Mouse (Mus musculus) kidney, adult 8-10 months (tissue): ENCODE measurements at regions not wholly inside any gene's neighbourhood (a gene's known extent, or its start where the extent isn't known, plus 50 kb on each side); places are given as distances from the start of the nearest gene placed in this dataset.
A peak's percentile ranks its signal among the peaks of the same experiment; 100 is the strongest.

Source experiments
- DNase-seq, 2 experiments: peaks; one replicate each; pipeline ENCODE4 v3.0.0; 2022

GRCm38 (mm10) chr8:89903346-89903745 lies 444.8 kb downstream of the Tox3 start:
- DNase-seq: no peak

GRCm38 (mm10) chr8:89872768-89873167 lies 475.4 kb downstream of the Tox3 start:
- no peak for DNase-seq

GRCm38 (mm10) chr8:89871966-89872365 lies 476.2 kb downstream of the Tox3 start:
- peak in 1 of 2 experiments; percentile 36 for DNase-seq

GRCm38 (mm10) chr8:89859813-89860212 lies 488.3 kb downstream of the Tox3 start:
- DNase-seq: no peak

GRCm38 (mm10) chr8:89858706-89859385 lies 489.3 kb downstream of the Tox3 start:
- DNase-seq: no peak

- DNase-seq: no peak
Observed at GRCm38 (mm10) chr8:89855556-89855955, 492.6 kb downstream of the Tox3 start.

- peak; percentile 36 to 41 for DNase-seq
Observed at GRCm38 (mm10) chr8:89850209-89850796, 497.8 kb downstream of the Tox3 start.

GRCm38 (mm10) chr8:89849416-89850208 lies 498.5 kb downstream of the Tox3 start:
- DNase-seq: peak; percentile 6 to 41

- no peak for DNase-seq
Observed at GRCm38 (mm10) chr8:89838494-89838893, 509.6 kb downstream of the Tox3 start.

- no peak for DNase-seq
Observed at GRCm38 (mm10) chr8:89833715-89834114, 514.4 kb downstream of the Tox3 start.

GRCm38 (mm10) chr8:89824586-89824985 lies 523.6 kb downstream of the Tox3 start:
- DNase-seq: no peak

GRCm38 (mm10) chr8:89823631-89824030 lies 524.5 kb downstream of the Tox3 start:
- no peak for DNase-seq

- DNase-seq: no peak
Observed at GRCm38 (mm10) chr8:89812036-89812711, 536.0 kb downstream of the Tox3 start.

- DNase-seq: peak in 1 of 2 experiments; percentile 6
Observed at GRCm38 (mm10) chr8:89788296-89788695, 559.8 kb downstream of the Tox3 start.

GRCm38 (mm10) chr8:89787050-89787905 lies 560.9 kb downstream of the Tox3 start:
- peak; percentile 40 to 55 for DNase-seq

- peak; percentile 64 to 83 for DNase-seq
Observed at GRCm38 (mm10) chr8:89785011-89785410, 563.1 kb downstream of the Tox3 start.

- no peak for DNase-seq
Observed at GRCm38 (mm10) chr8:89783311-89783710, 564.8 kb downstream of the Tox3 start.

- DNase-seq: no peak
Observed at GRCm38 (mm10) chr8:89766387-89766786, 581.8 kb downstream of the Tox3 start.

- DNase-seq: no peak
Observed at GRCm38 (mm10) chr8:89759531-89759930, 588.6 kb downstream of the Tox3 start.

- DNase-seq: no peak
Observed at GRCm38 (mm10) chr8:89758695-89759094, 589.4 kb downstream of the Tox3 start.

GRCm38 (mm10) chr8:89755951-89756350 lies 592.2 kb downstream of the Tox3 start:
- no peak for DNase-seq

- DNase-seq: peak; percentile 7 to 56
Observed at GRCm38 (mm10) chr8:89751201-89751600, 596.9 kb downstream of the Tox3 start.
